Mouse (Mus musculus) E14TG2a.4 (cell line): ENCODE data around the gene Acot2.
"Not testable (repeated sequence)": the region's sequence is repeated elsewhere in the genome, so short reads cannot be mapped to it uniquely, and the experiment has no call there.

ENCODE experiments used
- CTCF ChIP-seq: conservative IDR thresholded peaks from 2 replicates; pipeline ENCODE4 v1.5.1; 2014; ENCODE audit warnings: low read length
- NANOG ChIP-seq: IDR thresholded peaks from 2 replicates; pipeline ENCODE4 v1.6.1; 2014; ENCODE audit warnings: borderline replicate concordance, low read length, mixed read lengths
- POU5F1 ChIP-seq: IDR thresholded peaks from 2 replicates; pipeline ENCODE4 v1.6.1; 2014; ENCODE audit warnings: low read length, borderline replicate concordance

DNA sequence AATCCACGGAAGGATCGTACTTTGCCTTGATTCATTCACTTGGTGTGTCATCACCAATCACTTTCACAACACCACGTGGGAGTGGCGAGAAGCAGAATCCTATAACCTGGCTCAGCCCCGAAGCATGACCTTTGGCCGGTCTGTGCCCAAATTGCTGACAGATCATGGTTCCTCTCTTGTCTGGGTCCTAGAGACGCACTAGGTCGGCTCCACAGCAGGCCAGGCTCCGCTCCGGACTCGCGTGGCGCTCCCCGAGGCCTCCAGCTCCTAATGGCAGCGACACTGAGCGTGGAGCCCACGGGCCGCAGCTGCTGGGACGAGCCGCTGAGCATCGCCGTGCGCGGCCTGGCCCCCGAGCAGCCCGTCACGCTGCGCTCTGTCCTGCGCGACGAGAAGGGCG lies 50.6 kb downstream of the Acot2 start, which contains the start of gene Acot4:
- TF ChIP-seq CTCF, NANOG, POU5F1: not testable (repeated sequence)
